Mouse (Mus musculus): ENCODE measurements at regions not wholly inside any gene's neighbourhood (a gene's known extent, or its start where the extent isn't known, plus 50 kb on each side); places are given as distances from the start of the nearest gene placed in this dataset.

- DNase-seq (ENCODE audit: low read depth, low spot score): peak; percentile 19
Measured at GRCm38 (mm10) chrX:150709416-150709815, 52.0 kb upstream of the Tro start.

Measured in CD4-positive, CD25-positive, alpha-beta regulatory T cell, adult 2 months (primary cell).